Mouse (Mus musculus) hematopoietic stem cell, adult 5-6 weeks (primary cell): ENCODE measurements around the gene Gpatch8. TPM values are rescaled to one million over a fixed set of nuclear protein-coding genes. Genes with fewer than 3 reads are reported as not detected.

ENCODE experiments used
- ATAC-seq, 2 experiments: fragments of 125-278 bp in 1 of 2; replicated peaks in 1 of 2; 2 replicates each; pipeline ENCODE4 v1.8.0; 2016 to 2017; ENCODE audit warnings: inconsistent platforms in 2 of 2, mild to moderate bottlenecking in 2 of 2, moderate number of reproducible peaks in 2 of 2, low read depth in 1 of 2, moderate TSS enrichment in 1 of 2; ENCODE audit not compliant: low FRiP score in 2 of 2, poor library complexity in 2 of 2, severe bottlenecking in 2 of 2, insufficient read depth in 1 of 2, low TSS enrichment in 1 of 2
- total RNA-seq: library from RNA; stranded (forward); fragments of 172-1452, 232-1000 nt; gene quantifications from 2 replicates; pipeline ENCODE4 v1.2.3, GENCODE M21; 2017

The Gpatch8 gene
- total RNA-seq = 30.8 and 38.6 TPM in 2 replicates

GRCm38 (mm10) chr11:102556031-102556715 lies at the start of gene Gpatch8:
TSS of gene Gpatch8 (minus strand) at chr11:102556392.
- peak; percentile 90 to 96 for ATAC-seq

GRCm38 (mm10) chr11:102604777-102605552 lies 48.8 kb upstream of the Gpatch8 start:
- ATAC-seq = peak in 1 of 2 experiments; percentile 40; a peak in 2 of 4 replicates

- ATAC-seq = peak; percentile 75 to 80
These were observed 47.9 kb upstream of the Gpatch8 start, which contains the start of gene Fzd2 for GRCm38 (mm10) chr11:102604010-102604584. TSS of gene Fzd2 (plus strand) at chr11:102604396.

GRCm38 (mm10) chr11:102603496-102603850 lies 47.3 kb upstream of the Gpatch8 start:
- ATAC-seq = no peak

GRCm38 (mm10) chr11:102602816-102603495 lies 46.8 kb upstream of the Gpatch8 start:
- no peak for ATAC-seq

- ATAC-seq = no peak
These were observed 43.7 kb upstream of the Gpatch8 start for GRCm38 (mm10) chr11:102599912-102600311.

- no peak for ATAC-seq
These were observed 39.2 kb upstream of the Gpatch8 start for GRCm38 (mm10) chr11:102595341-102595820.

- no peak for ATAC-seq
These were observed 31.4 kb upstream of the Gpatch8 start for GRCm38 (mm10) chr11:102587554-102587953.

- no peak for ATAC-seq
These were observed 30.4 kb upstream of the Gpatch8 start for GRCm38 (mm10) chr11:102586445-102587130.

- no peak for ATAC-seq
These were observed 26.5 kb upstream of the Gpatch8 start for GRCm38 (mm10) chr11:102582736-102583135.

GRCm38 (mm10) chr11:102582016-102582610 lies 25.9 kb upstream of the Gpatch8 start:
- no peak for ATAC-seq

- ATAC-seq = no peak
These were observed 25.3 kb upstream of the Gpatch8 start for GRCm38 (mm10) chr11:102581281-102582015.

- ATAC-seq = no peak
These were observed 23.8 kb upstream of the Gpatch8 start for GRCm38 (mm10) chr11:102580034-102580330.

- ATAC-seq = no peak
These were observed 23.2 kb upstream of the Gpatch8 start, which contains the start of gene Gm11627 for GRCm38 (mm10) chr11:102579165-102580033. TSS of gene Gm11627 (minus strand) at chr11:102579461.

- peak; percentile 37 to 81; a peak in 3 of 4 replicates for ATAC-seq
These were observed 22.3 kb upstream of the Gpatch8 start for GRCm38 (mm10) chr11:102578341-102579118.
